Mouse (Mus musculus): ENCODE results near the gene Ccdc65. TPM values are rescaled to one million over a fixed set of nuclear protein-coding genes. Genes with fewer than 3 reads are reported as not detected.

Ccdc65 gene
- polyA plus RNA-seq, 1 experiment, result 3.2 TPM

GRCm38 (mm10) chr15:98771813-98772425 is 63.9 kb downstream of the Ccdc65 start:
- DNase-seq (ENCODE audit: low read depth), result no peak
- TF ChIP-seq POLR2A (IDR thresholded peaks at IDR 0.05; ENCODE audit: borderline replicate concordance, extremely low read depth, insufficient read depth, insufficient read length, poor library complexity, severe bottlenecking), result no peak
- no peak for TF ChIP-seq CTCF (IDR thresholded peaks at IDR 0.05; ENCODE audit: borderline replicate concordance, extremely low read depth, insufficient read depth, insufficient read length)

GRCm38 (mm10) chr15:98772511-98773211 is 64.7 kb downstream of the Ccdc65 start:
- TF ChIP-seq CTCF (IDR thresholded peaks at IDR 0.05; ENCODE audit: borderline replicate concordance, extremely low read depth, insufficient read depth, insufficient read length) (no peak), POLR2A (IDR thresholded peaks at IDR 0.05; ENCODE audit: borderline replicate concordance, extremely low read depth, insufficient read depth, insufficient read length, poor library complexity, severe bottlenecking) (no peak)
- DNase-seq (ENCODE audit: low read depth), result no peak

Other genes with a start within 250 kb of the Ccdc65 start
- gene OR5BS1P, start 238.3 kb upstream of the Ccdc65 start, polyA plus RNA-seq (2012; rRNA removed), result not detected in 2 replicates
- gene Lalba, start 225.5 kb upstream of the Ccdc65 start, polyA plus RNA-seq (2012; rRNA removed), result not detected in 2 replicates
- gene Olfr279, start 215.8 kb upstream of the Ccdc65 start, polyA plus RNA-seq (2012; rRNA removed), result not detected in 2 replicates
- 106 and 115 TPM in 2 replicates for gene Kansl2, start 173.9 kb upstream of the Ccdc65 start, polyA plus RNA-seq (2012; rRNA removed)
- gene Ccnt1, start 137.3 kb upstream of the Ccdc65 start, polyA plus RNA-seq (2012; rRNA removed), result 25.5 and 29.5 TPM in 2 replicates
- not detected in 2 replicates for gene 4930415O20Rik, start 137.2 kb upstream of the Ccdc65 start, polyA plus RNA-seq (2012; rRNA removed)
- 38.3 and 50.2 TPM in 2 replicates for gene Adcy6, start 98.1 kb upstream of the Ccdc65 start, polyA plus RNA-seq (2012; rRNA removed)
- 287 and 323 TPM in 2 replicates for gene Cacnb3, start 77.4 kb upstream of the Ccdc65 start, polyA plus RNA-seq (2012; rRNA removed)
- 38.9 and 55.6 TPM in 2 replicates for gene Ddx23, start 45.3 kb upstream of the Ccdc65 start, polyA plus RNA-seq (2012; rRNA removed)
- gene Rnd1, start 30.7 kb upstream of the Ccdc65 start, polyA plus RNA-seq (2012; rRNA removed), result 13.7 and 14.0 TPM in 2 replicates
- 4.7 and 5.9 TPM in 2 replicates for gene Fkbp11, start 20.0 kb downstream of the Ccdc65 start, polyA plus RNA-seq (2012; rRNA removed)
- 119 and 156 TPM in 2 replicates for gene Arf3, start 55.0 kb downstream of the Ccdc65 start, polyA plus RNA-seq (2012; rRNA removed)
- gene Wnt10b, start 69.9 kb downstream of the Ccdc65 start, polyA plus RNA-seq (2012; rRNA removed), result 0.95 and 2.4 TPM in 2 replicates
- gene Wnt1, start 81.7 kb downstream of the Ccdc65 start, polyA plus RNA-seq (2012; rRNA removed), result 1.2 and 2.9 TPM in 2 replicates
- gene Ddn, start 101.3 kb downstream of the Ccdc65 start, polyA plus RNA-seq (2012; rRNA removed), result 1.8 and 2.2 TPM in 2 replicates
- gene Prkag1, start 123.3 kb downstream of the Ccdc65 start, polyA plus RNA-seq (2012; rRNA removed), result 71.8 and 85.7 TPM in 2 replicates
- gene Kmt2d, start 163.0 kb downstream of the Ccdc65 start, polyA plus RNA-seq (2012; rRNA removed), result 18.4 and 37.5 TPM in 2 replicates
- 24.6 and 40.8 TPM in 2 replicates for gene Rhebl1, start 186.3 kb downstream of the Ccdc65 start, polyA plus RNA-seq (2012; rRNA removed)
- 0.37 and 0.88 TPM in 2 replicates for gene Dhh, start 190.3 kb downstream of the Ccdc65 start, polyA plus RNA-seq (2012; rRNA removed)
- gene Lmbr1l, start 210.0 kb downstream of the Ccdc65 start, polyA plus RNA-seq (2012; rRNA removed), result 106 and 176 TPM in 2 replicates
- gene Tuba1b, start 226.4 kb downstream of the Ccdc65 start, polyA plus RNA-seq (2012; rRNA removed), result 2,160 and 2,864 TPM in 2 replicates
- gene Gm49450, start 245.3 kb downstream of the Ccdc65 start, polyA plus RNA-seq (2012; rRNA removed), result 136 and 183 TPM in 2 replicates
- 11,216 and 14,471 TPM in 2 replicates for gene Tuba1a, start 245.5 kb downstream of the Ccdc65 start, polyA plus RNA-seq (2012; rRNA removed)

Measured in brain, embryonic 14.5 days (tissue).